Mouse (Mus musculus): ENCODE data around the gene Zkscan1. TPM values are rescaled to one million over a fixed set of nuclear protein-coding genes. Genes with fewer than 3 reads are reported as not detected.

Zkscan1 gene
- polyA plus RNA-seq, 1 experiment, result 6.3 TPM

GRCm38 (mm10) chr5:138117199-138118015 is 32.5 kb downstream of the Zkscan1 start:
- no peak for DNase-seq (ENCODE audit: low read depth)

GRCm38 (mm10) chr5:138118041-138118440 is 33.2 kb downstream of the Zkscan1 start:
- no peak for DNase-seq (ENCODE audit: low read depth)

- DNase-seq (ENCODE audit: low read depth), result no peak
These were observed 47.7 kb downstream of the Zkscan1 start for GRCm38 (mm10) chr5:138132425-138133064.

GRCm38 (mm10) chr5:138137257-138137656 is 52.4 kb downstream of the Zkscan1 start:
- DNase-seq (ENCODE audit: low read depth), result no peak

GRCm38 (mm10) chr5:138137935-138138549 is 53.2 kb downstream of the Zkscan1 start:
- no peak for DNase-seq (ENCODE audit: low read depth)

GRCm38 (mm10) chr5:138138585-138138984 is 53.7 kb downstream of the Zkscan1 start:
- no peak for DNase-seq (ENCODE audit: low read depth)

GRCm38 (mm10) chr5:138154390-138154789 is 69.5 kb downstream of the Zkscan1 start:
- no peak for DNase-seq (ENCODE audit: low read depth)

- peak; percentile 88 for DNase-seq (ENCODE audit: low read depth)
These were observed 70.6 kb downstream of the Zkscan1 start, which contains the start of gene Zfp113 for GRCm38 (mm10) chr5:138155443-138155976. Gene Zfp113, minus strand, starts transcription at chr5:138155744.

Other genes with a start within 250 kb of the Zkscan1 start
- gene Pilra, start 248.8 kb upstream of the Zkscan1 start, polyA plus RNA-seq (2012; rRNA removed), result 5.4 and 7.4 TPM in 2 replicates
- gene Pilrb1, start 227.0 kb upstream of the Zkscan1 start, polyA plus RNA-seq (2012; rRNA removed), result 3.2 and 3.5 TPM in 2 replicates
- 3.4 and 4.3 TPM in 2 replicates for gene Pilrb2, start 213.3 kb upstream of the Zkscan1 start, polyA plus RNA-seq (2012; rRNA removed)
- gene Cyp3a13, start 163.5 kb upstream of the Zkscan1 start, polyA plus RNA-seq (2012; rRNA removed), result 0.04 and 0.05 TPM in 2 replicates
- gene Gjc3, start 122.0 kb upstream of the Zkscan1 start, polyA plus RNA-seq (2012; rRNA removed), result 0.04 and 0.05 TPM in 2 replicates
- gene Azgp1, start 103.6 kb upstream of the Zkscan1 start, polyA plus RNA-seq (2012; rRNA removed), result 2.0 and 3.7 TPM in 2 replicates
- not detected in 2 replicates for gene Smok3a, start 63.8 kb upstream of the Zkscan1 start, polyA plus RNA-seq (2012; rRNA removed)
- gene Smok3b, start 63.7 kb upstream of the Zkscan1 start, polyA plus RNA-seq (2012; rRNA removed), result 0.08 TPM in 1 of 2 replicates, not detected in the other
- not detected in 2 replicates for gene Smok3c, start 31.9 kb upstream of the Zkscan1 start, polyA plus RNA-seq (2012; rRNA removed)
- gene Zscan21, start 31.8 kb downstream of the Zkscan1 start, polyA plus RNA-seq (2012; rRNA removed), result 9.2 and 11.2 TPM in 2 replicates
- gene Zfp113, start 70.7 kb downstream of the Zkscan1 start, polyA plus RNA-seq (2012; rRNA removed), result 2.6 and 2.7 TPM in 2 replicates
- 107 and 138 TPM in 2 replicates for gene Cops6, start 76.0 kb downstream of the Zkscan1 start, polyA plus RNA-seq (2012; rRNA removed)
- gene Ap4m1, start 86.9 kb downstream of the Zkscan1 start, polyA plus RNA-seq (2012; rRNA removed), result 30.9 and 49.3 TPM in 2 replicates
- gene Mcm7, start 87.3 kb downstream of the Zkscan1 start, polyA plus RNA-seq (2012; rRNA removed), result 20.9 and 24.1 TPM in 2 replicates
- 50.6 and 54.9 TPM in 2 replicates for gene Taf6, start 102.4 kb downstream of the Zkscan1 start, polyA plus RNA-seq (2012; rRNA removed)
- gene Cnpy4, start 102.4 kb downstream of the Zkscan1 start, polyA plus RNA-seq (2012; rRNA removed), result 5.0 and 7.1 TPM in 2 replicates
- gene Mblac1, start 109.2 kb downstream of the Zkscan1 start, polyA plus RNA-seq (2012; rRNA removed), result 7.8 and 8.5 TPM in 2 replicates
- gene Nxpe5, start 140.8 kb downstream of the Zkscan1 start, polyA plus RNA-seq (2012; rRNA removed), result 18.5 and 23.8 TPM in 2 replicates
- 364 and 368 TPM in 2 replicates for gene Lamtor4, start 170.4 kb downstream of the Zkscan1 start, polyA plus RNA-seq (2012; rRNA removed)
- gene BC037034, start 178.9 kb downstream of the Zkscan1 start, polyA plus RNA-seq (2012; rRNA removed), result 74.6 and 89.5 TPM in 2 replicates
- gene Gal3st4, start 187.8 kb downstream of the Zkscan1 start, polyA plus RNA-seq (2012; rRNA removed), result 29.7 and 43.1 TPM in 2 replicates
- gene Gm43720, start 194.9 kb downstream of the Zkscan1 start, polyA plus RNA-seq (2012; rRNA removed), result 0.16 and 0.48 TPM in 2 replicates
- gene Gpc2, start 194.9 kb downstream of the Zkscan1 start, polyA plus RNA-seq (2012; rRNA removed), result 11.8 and 13.4 TPM in 2 replicates
- 3.3 and 5.1 TPM in 2 replicates for gene Stag3, start 195.2 kb downstream of the Zkscan1 start, polyA plus RNA-seq (2012; rRNA removed)

All from gonadal fat pad, adult 2 months (tissue).